Mouse (Mus musculus) testis, postnatal 10 days (tissue): ENCODE data around the gene Med28.
A peak's percentile ranks its signal among the peaks of the same experiment; 100 is the strongest.

Experiments
- DNase-seq: peaks from one replicate; pipeline ENCODE4 v3.0.0; 2021; ENCODE audit warnings: low spot score

The Med28 gene

GRCm38 (mm10) chr5:45513511-45513910, 6.5 kb upstream of the Med28 start:
- no peak for DNase-seq

DNA sequence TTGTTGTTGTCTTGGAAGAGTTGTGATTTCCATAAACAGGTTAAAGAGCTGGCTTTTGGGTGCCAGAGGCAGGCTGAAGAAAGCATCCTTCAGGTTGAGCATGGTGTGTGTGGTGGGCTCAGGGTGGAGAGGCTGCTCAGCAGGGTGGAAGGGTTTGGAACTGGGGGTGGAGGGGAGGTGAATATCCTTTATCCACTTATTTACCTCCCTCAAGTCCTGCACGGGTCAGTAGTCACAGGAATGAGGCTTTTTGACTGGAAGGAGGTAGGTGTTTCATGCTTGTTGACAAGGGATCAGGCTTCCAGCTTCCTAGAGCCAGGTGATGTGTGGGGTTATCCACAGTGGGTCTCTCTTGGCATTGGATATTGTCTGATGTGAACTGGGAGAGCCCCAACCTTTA, 5.4 kb upstream of the Med28 start:
- DNase-seq = no peak

GRCm38 (mm10) chr5:45515151-45515743, 4.8 kb upstream of the Med28 start:
- no peak for DNase-seq

GRCm38 (mm10) chr5:45520809-45521110, 731 bp downstream of the Med28 start:
- DNase-seq = no peak

DNA sequence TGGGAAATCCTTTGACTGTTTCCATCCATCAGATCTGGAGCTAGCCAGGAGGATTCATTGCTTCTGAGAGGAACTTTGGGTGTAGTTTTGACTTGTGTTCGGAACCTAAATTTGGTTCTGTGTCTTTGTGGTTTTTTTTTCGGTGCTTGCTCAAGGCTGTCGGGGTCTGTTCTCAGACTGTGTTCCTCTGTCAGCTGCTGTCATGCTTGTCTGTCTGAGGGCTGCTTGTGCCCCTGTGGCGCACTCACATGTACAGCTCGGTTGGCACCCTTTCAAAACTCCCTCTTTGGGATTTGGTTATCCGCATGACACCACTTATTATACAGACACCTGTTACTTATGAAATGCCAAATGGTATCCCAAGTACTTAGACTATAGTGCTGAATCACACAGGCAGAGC, 1.6 kb downstream of the Med28 start:
- no peak for DNase-seq

GRCm38 (mm10) chr5:45525101-45525500, 5.1 kb downstream of the Med28 start:
- no peak for DNase-seq

- DNase-seq = no peak
Measured at GRCm38 (mm10) chr5:45526338-45526737, 6.3 kb downstream of the Med28 start.

- DNase-seq = peak; percentile 50
Measured at GRCm38 (mm10) chr5:45529696-45530095, 9.7 kb downstream of the Med28 start.

DNA sequence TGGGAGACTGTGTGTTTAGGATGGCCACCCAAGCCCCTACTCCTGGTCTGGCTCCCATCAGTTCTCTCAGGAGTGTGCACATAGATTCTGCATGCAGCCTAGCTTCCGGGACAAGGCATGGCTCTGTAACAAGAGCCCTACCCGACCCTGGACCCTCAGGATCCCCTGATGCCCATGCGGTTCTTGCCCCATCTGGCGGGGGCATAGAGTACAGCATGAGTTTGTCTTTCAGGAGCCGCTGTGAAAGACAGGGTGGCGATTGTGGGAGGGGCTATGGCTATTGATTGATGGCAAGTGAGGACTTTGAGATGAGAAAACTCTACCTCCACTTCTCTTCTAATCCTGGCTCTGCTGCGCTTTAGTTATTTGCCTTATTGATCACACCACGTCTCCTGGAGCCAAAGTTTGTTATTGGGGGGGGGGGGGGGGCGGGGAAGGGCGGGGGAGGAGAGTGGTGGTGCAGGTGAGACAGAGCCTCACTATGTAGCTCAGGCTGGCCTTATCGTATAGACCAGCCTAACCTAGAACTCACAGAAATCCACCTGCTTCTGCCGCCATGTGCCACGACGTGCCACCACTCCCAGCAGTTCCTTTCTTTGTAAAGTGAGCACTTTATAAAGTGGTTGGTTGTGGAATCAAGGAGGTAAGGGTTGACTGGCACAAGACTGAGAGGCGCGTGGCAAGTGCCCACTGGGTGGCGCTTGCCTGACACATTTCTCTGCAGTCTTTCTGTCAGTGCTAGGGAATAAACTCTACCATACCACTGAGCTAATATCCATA, 14.5 kb downstream of the Med28 start:
- peak; percentile 69 for DNase-seq

DNA sequence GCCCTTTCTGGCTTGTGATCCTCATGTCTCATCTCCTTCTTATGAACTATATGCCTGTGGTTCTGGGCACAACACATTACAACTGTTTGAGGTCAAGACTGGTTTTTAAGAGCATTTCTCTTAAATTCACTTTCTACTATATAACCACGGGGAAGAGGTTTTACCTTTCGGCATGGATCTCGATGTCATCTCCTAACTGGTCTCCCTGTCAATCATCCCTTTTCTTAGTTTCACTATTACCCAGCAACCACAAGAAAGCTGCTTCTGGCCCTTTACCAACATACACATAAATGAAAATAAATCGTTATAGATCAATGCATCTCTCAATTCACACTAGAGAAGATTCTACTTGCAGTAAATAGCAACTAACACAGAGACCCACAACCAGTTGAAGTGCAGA, 15.1 kb downstream of the Med28 start:
- no peak for DNase-seq

GRCm38 (mm10) chr5:45539502-45539901, 19.5 kb downstream of the Med28 start:
- no peak for DNase-seq

- DNase-seq = no peak
Measured at GRCm38 (mm10) chr5:45543374-45543773, 23.3 kb downstream of the Med28 start.

DNA sequence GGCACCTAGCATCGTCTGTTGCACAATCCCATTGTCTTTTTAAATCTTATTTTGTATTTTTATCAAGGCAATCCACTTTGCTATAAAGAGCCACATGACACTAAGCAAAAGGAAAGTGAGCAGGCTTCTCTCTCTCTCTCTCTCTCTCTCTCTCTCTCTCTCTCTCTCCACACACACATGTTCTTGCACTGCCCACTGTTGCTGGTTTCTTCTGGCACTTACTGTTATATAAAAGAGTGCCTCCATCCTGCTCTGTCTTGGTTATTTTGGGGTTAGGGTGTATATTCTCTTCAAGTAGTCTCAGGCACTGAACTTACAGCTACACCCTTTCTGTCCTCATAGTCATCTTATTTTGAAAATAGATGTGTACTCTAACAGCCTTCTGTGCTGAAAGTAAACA, 29.6 kb downstream of the Med28 start:
- no peak for DNase-seq

DNA sequence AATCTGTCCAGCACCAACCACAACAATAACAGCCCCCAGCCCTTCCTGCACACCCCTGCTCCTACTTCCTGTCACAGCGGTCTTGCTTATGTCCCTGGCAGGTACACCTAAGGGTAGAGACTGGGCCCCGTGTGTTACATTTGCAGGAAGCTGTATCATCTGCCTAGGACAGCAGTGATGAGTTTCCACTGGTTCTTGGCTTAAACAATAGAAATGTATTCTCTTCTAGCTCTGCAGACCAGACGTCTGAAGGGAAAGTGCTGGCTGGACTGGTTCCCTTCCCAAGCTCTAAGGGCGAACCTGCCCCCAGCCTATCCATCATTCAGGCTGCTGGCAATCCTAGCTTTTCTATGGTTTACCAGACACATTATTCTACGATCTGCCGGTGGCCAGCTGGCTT, 44.0 kb downstream of the Med28 start:
- no peak for DNase-seq

DNA sequence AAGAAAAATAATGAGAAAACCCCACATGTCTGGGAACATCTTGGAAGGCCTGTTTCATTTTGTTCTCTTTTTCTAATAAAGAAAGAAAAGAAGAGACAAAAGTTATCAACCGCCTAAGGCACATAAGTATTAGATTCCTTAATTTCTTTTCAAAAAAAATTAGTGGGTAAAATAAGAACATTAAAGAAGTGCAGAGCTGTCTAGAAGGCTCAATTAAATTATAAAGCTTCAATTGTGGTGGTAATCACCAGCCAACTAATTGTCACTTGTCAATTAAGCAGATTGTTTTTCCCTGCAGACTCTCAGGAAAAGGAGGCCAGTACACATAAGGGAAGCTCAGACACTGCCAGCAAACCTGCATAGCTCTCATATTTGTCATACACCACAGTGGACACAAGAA, 45.8 kb downstream of the Med28 start:
- DNase-seq = no peak

DNA sequence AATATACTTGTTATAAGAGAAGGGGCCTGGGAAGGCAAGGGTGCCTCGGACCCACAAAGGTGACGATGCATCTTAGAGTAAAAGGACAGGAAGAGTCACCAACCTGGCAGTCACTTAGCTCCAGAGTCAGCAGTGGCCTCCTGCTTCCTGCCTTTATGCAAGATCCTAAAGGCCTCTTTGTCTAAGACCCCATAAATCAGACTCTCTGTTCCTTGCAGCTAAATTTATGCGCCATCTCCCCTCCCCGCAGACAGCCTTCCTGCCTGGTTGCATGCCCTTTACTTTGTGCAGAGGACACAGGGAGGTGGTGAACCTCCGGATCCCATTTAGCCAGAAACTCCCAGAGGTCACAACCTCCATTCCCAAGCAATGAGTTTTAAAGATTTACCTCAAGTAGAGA, 52.8 kb downstream of the Med28 start:
- DNase-seq = no peak

- no peak for DNase-seq
Measured at GRCm38 (mm10) chr5:45576716-45577115, 56.7 kb downstream of the Med28 start.

- DNase-seq = no peak
Measured at GRCm38 (mm10) chr5:45577376-45577775, 57.3 kb downstream of the Med28 start.
